Mouse (Mus musculus) monocyte, adult 5-6 weeks (primary cell): Measurements from ENCODE around the gene Sppl2b. TPM values are rescaled to one million over a fixed set of nuclear protein-coding genes. Genes with fewer than 3 reads are reported as not detected.

Source experiments
- ATAC-seq: fragments of 153-309, 156-312 bp; replicated peaks from 2 replicates; pipeline ENCODE4 v1.8.0; 2017; ENCODE audit warnings: mild to moderate bottlenecking; ENCODE audit not compliant: low TSS enrichment, insufficient number of reproducible peaks, severe bottlenecking, poor library complexity, low FRiP score
- total RNA-seq: library from RNA; stranded (forward); fragments of 200-1000, 200-491, 200-594 nt; gene quantifications from 3 replicates; pipeline ENCODE4 v1.2.3, GENCODE M21; 2017

Sppl2b gene
- total RNA-seq, 1 experiment from 2014 or later: 8.2 TPM

DNA sequence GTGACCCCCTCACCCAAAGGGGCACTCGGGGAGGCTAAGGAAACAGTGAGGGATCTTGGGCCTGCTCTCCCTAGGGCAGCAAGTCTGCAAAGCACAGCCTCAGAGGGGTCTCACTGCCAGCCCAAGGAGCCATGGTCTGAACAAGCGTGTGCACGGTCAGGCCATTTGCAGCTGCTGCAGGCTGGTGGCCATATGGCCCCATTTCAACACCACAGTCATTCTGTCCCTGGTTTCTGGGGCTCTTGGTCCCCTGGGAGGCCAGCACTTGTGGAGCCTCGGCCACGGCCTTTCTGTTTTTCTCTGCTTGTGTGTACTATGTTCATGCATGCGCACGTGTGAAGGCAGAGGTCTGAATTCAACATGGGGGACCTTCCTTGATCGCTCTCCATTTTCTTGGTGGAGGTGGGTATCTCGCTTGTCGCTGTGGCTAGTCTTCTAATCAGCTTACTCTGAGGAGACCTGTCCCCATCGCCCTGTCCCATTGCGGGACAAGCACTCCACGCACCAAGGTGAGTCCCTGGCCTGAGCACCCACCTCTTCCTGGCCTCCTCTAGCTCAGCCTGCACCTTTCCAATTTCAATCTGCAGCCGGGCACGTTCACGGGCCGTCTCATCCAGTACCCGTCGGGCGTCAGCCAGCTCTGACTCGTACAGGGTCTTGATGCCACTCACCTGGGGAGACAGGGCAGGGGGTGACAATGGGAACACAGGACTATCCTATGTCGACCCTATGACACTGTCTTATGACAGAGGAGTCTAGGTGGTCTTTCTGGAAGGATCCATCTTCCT, 54.5 kb downstream of the Sppl2b start:
- no peak for ATAC-seq

DNA sequence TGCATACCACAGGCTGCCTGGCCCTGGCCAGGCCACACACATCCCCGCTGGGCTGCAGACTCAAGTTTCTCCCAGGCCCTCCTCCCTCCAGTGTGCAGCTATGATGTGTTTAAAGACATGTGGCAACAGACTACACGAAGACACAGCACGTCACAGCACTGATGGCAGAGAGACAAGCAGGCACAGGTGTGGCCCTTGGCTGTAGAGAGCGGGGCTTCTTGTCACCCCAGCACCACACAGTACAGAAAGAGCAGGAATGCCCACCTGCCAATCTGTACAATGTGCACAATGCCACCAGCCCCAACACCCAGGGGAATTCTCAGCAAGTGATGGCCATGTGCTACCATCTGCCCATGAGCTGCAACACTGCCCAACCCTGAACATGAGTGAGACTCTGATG, 56.3 kb downstream of the Sppl2b start:
- ATAC-seq: no peak

DNA sequence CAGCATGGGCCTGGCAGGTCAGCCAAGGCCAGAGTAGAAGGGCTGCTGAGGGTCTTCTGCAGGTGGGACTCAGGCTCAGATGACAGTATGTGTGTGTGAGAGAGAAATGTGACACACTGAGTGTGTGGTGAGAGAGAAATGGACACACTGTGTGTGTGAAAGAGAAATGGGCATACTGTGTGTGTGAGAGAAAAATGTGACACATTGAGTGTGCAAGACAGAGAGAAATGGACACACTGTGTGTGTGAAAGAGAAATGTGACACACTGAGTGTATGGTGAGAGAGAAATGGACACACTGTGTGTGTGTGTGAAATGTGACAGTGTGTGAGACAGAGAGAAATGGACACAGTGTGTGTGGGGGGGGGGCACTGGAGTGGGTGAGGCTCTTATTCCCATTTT, 56.8 kb downstream of the Sppl2b start:
- ATAC-seq: no peak

DNA sequence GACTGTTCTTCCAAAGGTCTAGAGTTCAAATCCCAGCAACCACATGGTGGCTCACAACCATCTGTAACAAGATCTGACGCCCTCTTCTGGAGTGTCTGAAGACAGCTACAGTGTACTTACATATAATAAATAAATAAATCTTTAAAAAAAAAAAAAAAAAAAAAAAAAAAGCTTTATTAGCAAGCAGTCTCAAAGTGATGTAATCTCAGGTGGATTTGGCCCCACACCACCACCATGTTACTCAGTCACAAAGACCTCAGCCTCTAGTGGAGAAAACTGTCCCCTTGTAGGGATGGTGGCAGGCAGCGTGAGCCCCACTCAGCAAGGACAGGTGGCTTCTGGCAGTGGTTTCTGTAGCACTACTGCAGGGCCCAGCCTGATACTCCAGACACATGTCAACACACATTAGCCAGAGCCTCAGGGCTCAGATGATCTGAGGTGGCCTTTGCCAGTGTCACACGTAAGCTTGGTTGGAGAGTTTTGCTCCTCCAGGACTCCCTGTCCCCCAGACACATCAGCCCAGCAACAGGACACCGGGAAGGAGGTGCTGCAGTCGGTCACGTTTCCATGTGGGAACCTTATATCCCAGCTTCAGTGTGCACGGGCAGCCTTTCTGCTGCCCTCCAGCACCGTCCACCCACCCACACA, 58.4 kb downstream of the Sppl2b start:
- no peak for ATAC-seq

DNA sequence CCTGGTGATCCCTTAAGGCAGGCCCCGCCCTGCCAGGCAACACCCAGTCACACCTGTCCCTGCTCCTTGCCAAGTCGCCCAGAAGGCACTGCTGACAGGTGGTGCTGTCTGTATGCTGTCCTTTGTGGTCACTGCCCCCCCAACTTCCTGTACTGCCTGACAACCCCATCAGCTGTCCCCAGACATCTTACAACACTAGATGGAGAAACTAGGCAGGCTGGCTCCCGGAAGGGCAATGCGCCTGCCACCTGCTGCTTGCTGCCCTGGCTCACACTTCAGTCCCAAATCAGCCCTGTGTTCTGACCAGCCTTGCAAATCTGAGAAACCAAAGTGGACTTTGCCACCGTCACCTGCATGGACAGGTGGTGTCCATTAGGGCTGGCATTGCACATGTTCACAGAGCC, 59.2 kb downstream of the Sppl2b start:
- ATAC-seq: no peak

DNA sequence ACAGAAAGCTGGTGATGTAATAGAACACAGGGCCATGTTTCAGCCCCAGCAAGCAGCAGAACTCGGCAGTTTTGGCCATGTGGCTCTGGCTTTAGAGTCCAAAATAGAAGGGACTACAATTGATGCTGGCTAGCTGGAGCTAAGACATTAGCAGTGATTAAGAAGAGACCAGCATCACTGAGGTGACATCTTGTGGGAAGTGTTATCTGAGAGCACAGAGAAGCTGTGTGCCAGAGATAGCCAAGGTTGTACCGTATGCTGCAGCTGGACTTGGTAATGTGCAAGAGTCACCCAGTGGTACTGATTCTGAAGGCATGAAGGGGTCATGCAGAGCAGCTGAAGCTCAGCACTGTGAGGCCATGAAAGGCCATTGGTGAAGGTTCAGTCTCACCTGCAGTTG, 60.2 kb downstream of the Sppl2b start:
- ATAC-seq: no peak

DNA sequence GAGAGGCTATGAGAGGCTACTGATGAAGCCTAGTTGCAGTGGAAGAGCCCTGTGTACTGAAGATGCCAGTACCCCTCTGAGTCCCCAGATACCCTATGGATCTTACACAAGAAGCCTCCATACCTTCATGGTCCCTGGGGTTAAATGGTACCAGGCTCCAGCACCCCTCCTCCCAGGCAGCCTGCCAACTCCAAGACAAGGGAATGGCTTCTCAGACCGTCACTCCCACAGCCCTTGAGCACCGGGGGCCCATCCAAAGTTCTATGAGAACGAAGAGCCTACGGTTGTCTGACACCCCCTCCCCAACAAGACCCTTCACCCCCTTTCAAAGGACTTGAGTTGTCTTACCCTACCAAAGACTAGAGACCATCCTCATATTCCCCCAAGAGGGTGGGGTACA, 60.7 kb downstream of the Sppl2b start:
- no peak for ATAC-seq

DNA sequence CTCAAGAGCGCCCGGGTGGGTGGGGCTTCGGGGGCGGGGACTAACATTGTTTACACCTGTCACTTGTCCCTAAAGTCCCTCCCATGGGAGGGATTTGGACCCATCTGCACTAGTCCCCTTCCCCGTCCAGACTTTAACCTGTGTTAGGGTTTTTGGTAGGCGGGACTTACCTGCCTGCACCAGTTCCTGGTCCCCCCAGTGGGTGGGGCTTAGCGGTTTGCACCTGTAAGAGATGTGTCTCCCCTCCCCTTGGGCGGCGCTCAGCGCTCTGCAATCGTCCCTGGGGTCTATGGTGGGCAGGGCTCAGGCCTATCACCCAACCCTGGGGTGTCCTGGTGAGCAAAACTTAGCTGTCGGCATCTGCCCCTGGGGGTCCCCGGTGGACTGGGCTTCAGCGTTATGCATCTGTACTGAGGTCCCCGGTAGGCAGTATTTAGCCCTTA, 62.3 kb downstream of the Sppl2b start:
- no peak for ATAC-seq

DNA sequence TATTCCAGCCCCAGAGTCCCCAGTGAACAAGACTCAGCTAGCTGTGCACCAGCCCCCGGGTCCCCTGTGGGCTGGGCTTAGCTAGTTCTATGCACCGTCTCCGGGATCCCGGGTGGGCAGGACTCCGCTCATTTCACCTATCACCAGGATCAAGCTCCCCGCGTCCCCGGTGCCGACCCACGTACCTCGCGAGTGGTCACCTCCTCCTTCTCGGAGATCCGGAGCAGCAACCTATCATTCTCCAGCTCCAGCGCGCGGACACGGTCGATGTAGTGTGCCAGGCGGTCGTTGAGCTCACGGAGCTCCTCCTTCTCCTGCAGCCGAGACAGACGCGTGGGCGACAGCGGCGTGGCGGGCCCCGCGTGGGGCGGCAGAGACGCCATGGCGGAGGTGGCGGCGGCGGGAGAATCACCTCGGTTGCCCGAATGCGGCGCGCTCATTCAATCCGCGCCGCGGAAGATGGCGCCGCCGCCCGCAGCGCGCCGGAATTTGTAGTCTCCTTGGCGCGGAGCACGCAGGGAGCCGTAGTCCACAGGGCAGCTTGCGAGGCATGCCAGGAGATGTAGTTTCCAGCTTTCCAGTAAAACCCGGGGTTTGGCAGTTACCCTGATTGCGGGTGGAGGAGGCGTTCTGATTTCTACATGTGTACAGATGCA, 62.8 kb downstream of the Sppl2b start, which contains the start of gene Lmnb2:
Gene Lmnb2, minus strand, starts transcription at position 467 of the 656 bp plus-strand sequence.
- ATAC-seq: 0 out of 2 replicates have a peak, but pooled peaks have one; percentile 27

Other genes with a start within 250 kb of the Sppl2b start
- 0.78 to 1.0 TPM in 2 of 3 replicates, not detected in the other for gene Gm49322, start 249.3 kb upstream of the Sppl2b start, total RNA-seq
- 174 to 193 TPM (median 192 TPM) in 3 replicates for gene Csnk1g2, start 232.4 kb upstream of the Sppl2b start, total RNA-seq
- gene Btbd2, start 198.2 kb upstream of the Sppl2b start, total RNA-seq: 14.6 to 23.9 TPM (median 23.1 TPM) in 3 replicates
- gene Mknk2, start 177.2 kb upstream of the Sppl2b start, total RNA-seq: 56.7 to 115 TPM (median 94.0 TPM) in 3 replicates
- gene Mob3a, start 153.3 kb upstream of the Sppl2b start, total RNA-seq: 57.4 to 129 TPM (median 87.2 TPM) in 3 replicates
- 10.6 to 17.9 TPM (median 17.1 TPM) in 3 replicates for gene Izumo4, start 153.1 kb upstream of the Sppl2b start, total RNA-seq
- gene Ap3d1, start 113.0 kb upstream of the Sppl2b start, total RNA-seq: 65.5 to 110 TPM (median 103 TPM) in 3 replicates
- gene Dot1l, start 100.1 kb upstream of the Sppl2b start, total RNA-seq: 5.2 to 17.7 TPM (median 6.3 TPM) in 3 replicates
- gene Sf3a2, start 57.1 kb upstream of the Sppl2b start, total RNA-seq: 9.4 to 23.3 TPM (median 10.7 TPM) in 3 replicates
- 29.4 to 59.3 TPM (median 41.3 TPM) in 3 replicates for gene Plekhj1, start 56.6 kb upstream of the Sppl2b start, total RNA-seq
- gene Amh, start 50.0 kb upstream of the Sppl2b start, total RNA-seq: not detected in 3 replicates
- not detected in 3 replicates for gene Jsrp1, start 41.8 kb upstream of the Sppl2b start, total RNA-seq
- 242 to 281 TPM (median 259 TPM) in 3 replicates for gene Oaz1, start 28.6 kb upstream of the Sppl2b start, total RNA-seq
- not detected in 3 replicates for gene Lingo3, start 11.2 kb upstream of the Sppl2b start, total RNA-seq
- gene Lsm7, start 66 bp upstream of the Sppl2b start, total RNA-seq: 78.9 to 86.7 TPM (median 80.7 TPM) in 3 replicates
- gene Tmprss9, start 16.6 kb downstream of the Sppl2b start, total RNA-seq: not detected in 3 replicates
- gene Timm13, start 45.7 kb downstream of the Sppl2b start, total RNA-seq: 14.6 to 43.9 TPM (median 30.8 TPM) in 3 replicates
- gene Lmnb2, start 63.0 kb downstream of the Sppl2b start, total RNA-seq: 2.3 to 8.5 TPM (median 3.8 TPM) in 3 replicates
- 18.9 to 25.8 TPM (median 22.5 TPM) in 3 replicates for gene Gadd45b, start 74.8 kb downstream of the Sppl2b start, total RNA-seq
- 0.10 TPM in 1 of 3 replicates, not detected in the others for gene Gng7, start 159.7 kb downstream of the Sppl2b start, total RNA-seq
- 0.38 TPM in 1 of 3 replicates, not detected in the others for gene Diras1, start 170.4 kb downstream of the Sppl2b start, total RNA-seq
- 4.5 to 9.9 TPM (median 7.3 TPM) in 3 replicates for gene Slc39a3, start 182.2 kb downstream of the Sppl2b start, total RNA-seq
- gene Sgta, start 204.9 kb downstream of the Sppl2b start, total RNA-seq: 27.8 to 50.9 TPM (median 31.5 TPM) in 3 replicates
- 2.5 to 3.6 TPM (median 2.8 TPM) in 3 replicates for gene Thop1, start 214.8 kb downstream of the Sppl2b start, total RNA-seq
- 0.39 TPM in 1 of 3 replicates, not detected in the others for gene Creb3l3, start 243.6 kb downstream of the Sppl2b start, total RNA-seq